Mouse (Mus musculus) E14TG2a.4 (cell line): ENCODE measurements around the gene Zfp524.

Experiments
- CTCF ChIP-seq: conservative IDR thresholded peaks from 2 replicates; pipeline ENCODE4 v1.5.1; 2014; ENCODE audit warnings: low read length
- NANOG ChIP-seq: IDR thresholded peaks from 2 replicates; pipeline ENCODE4 v1.6.1; 2014; ENCODE audit warnings: borderline replicate concordance, low read length, mixed read lengths
- POU5F1 ChIP-seq: IDR thresholded peaks from 2 replicates; pipeline ENCODE4 v1.6.1; 2014; ENCODE audit warnings: low read length, borderline replicate concordance

DNA sequence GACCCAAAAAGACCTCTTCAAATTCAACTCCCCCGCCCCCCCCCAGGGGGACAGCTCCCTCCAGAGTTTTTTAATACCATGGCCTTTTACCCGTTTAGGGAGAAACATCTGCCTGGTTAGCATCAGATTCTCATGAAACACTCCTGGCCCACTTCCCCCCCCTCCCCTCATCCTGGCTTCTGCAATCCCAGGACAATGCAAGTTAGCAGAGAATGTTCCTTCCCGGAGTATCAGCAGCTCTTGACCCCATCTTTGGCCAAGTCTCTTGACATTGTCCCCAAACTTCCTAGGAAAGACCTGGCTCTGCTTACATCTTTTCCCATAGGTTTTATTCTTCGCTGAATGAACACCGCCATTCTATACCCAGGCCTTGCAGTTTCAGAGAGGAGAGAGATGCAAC lies 7.0 kb downstream of the Zfp524 start:
- TF ChIP-seq CTCF (no peak), POU5F1 (no peak), NANOG (no peak)
